Mouse (Mus musculus): ENCODE measurements at regions not wholly inside any gene's neighbourhood (a gene's known extent, or its start where the extent isn't known, plus 50 kb on each side); places are given as distances from the start of the nearest gene placed in this dataset.

- no peak for DNase-seq (ENCODE audit: low spot score)
Observed at GRCm38 (mm10) chr4:12627158-12627871, 455.5 kb upstream of the Fam92a start.

- no peak for DNase-seq (ENCODE audit: low spot score)
Observed at GRCm38 (mm10) chr4:12620756-12621270, 449.0 kb upstream of the Fam92a start.

GRCm38 (mm10) chr4:12620059-12620755 lies 448.4 kb upstream of the Fam92a start:
- peak; percentile 22 for DNase-seq (ENCODE audit: low spot score)

- DNase-seq (ENCODE audit: low spot score): no peak
Observed at GRCm38 (mm10) chr4:12616665-12617064, 444.9 kb upstream of the Fam92a start.

GRCm38 (mm10) chr4:12611511-12611910 lies 439.7 kb upstream of the Fam92a start:
- no peak for DNase-seq (ENCODE audit: low spot score)

GRCm38 (mm10) chr4:12601165-12601919 lies 429.5 kb upstream of the Fam92a start:
- DNase-seq (ENCODE audit: low spot score): no peak

GRCm38 (mm10) chr4:12595801-12596515 lies 424.1 kb upstream of the Fam92a start:
- DNase-seq (ENCODE audit: low spot score): peak; percentile 57

- peak; percentile 18 for DNase-seq (ENCODE audit: low spot score)
Observed at GRCm38 (mm10) chr4:12592973-12593372, 421.2 kb upstream of the Fam92a start.

- DNase-seq (ENCODE audit: low spot score): no peak
Observed at GRCm38 (mm10) chr4:12578102-12578501, 406.3 kb upstream of the Fam92a start.

- DNase-seq (ENCODE audit: low spot score): peak; percentile 36
Observed at GRCm38 (mm10) chr4:12571881-12572280, 400.1 kb upstream of the Fam92a start.

GRCm38 (mm10) chr4:12570689-12571088 lies 398.9 kb upstream of the Fam92a start:
- DNase-seq (ENCODE audit: low spot score): no peak

- DNase-seq (ENCODE audit: low spot score): peak; percentile 54
Observed at GRCm38 (mm10) chr4:12567643-12568042, 395.8 kb upstream of the Fam92a start.

- no peak for DNase-seq (ENCODE audit: low spot score)
Observed at GRCm38 (mm10) chr4:12563016-12563415, 391.2 kb upstream of the Fam92a start.

GRCm38 (mm10) chr4:12560546-12560945 lies 388.7 kb upstream of the Fam92a start:
- no peak for DNase-seq (ENCODE audit: low spot score)

GRCm38 (mm10) chr4:12560015-12560414 lies 388.2 kb upstream of the Fam92a start:
- no peak for DNase-seq (ENCODE audit: low spot score)

GRCm38 (mm10) chr4:12557105-12557504 lies 385.3 kb upstream of the Fam92a start:
- no peak for DNase-seq (ENCODE audit: low spot score)

- DNase-seq (ENCODE audit: low spot score): no peak
Observed at GRCm38 (mm10) chr4:12549265-12549664, 377.4 kb upstream of the Fam92a start.

GRCm38 (mm10) chr4:12543906-12544305 lies 372.1 kb upstream of the Fam92a start:
- DNase-seq (ENCODE audit: low spot score): no peak

GRCm38 (mm10) chr4:12541508-12541907 lies 369.7 kb upstream of the Fam92a start:
- no peak for DNase-seq (ENCODE audit: low spot score)

GRCm38 (mm10) chr4:12539184-12539791 lies 367.5 kb upstream of the Fam92a start:
- peak; percentile 55 for DNase-seq (ENCODE audit: low spot score)

GRCm38 (mm10) chr4:12538694-12539121 lies 366.9 kb upstream of the Fam92a start:
- DNase-seq (ENCODE audit: low spot score): peak; percentile 87
